Mouse (Mus musculus): ENCODE data around the gene Stx4a.

The Stx4a gene

DNA sequence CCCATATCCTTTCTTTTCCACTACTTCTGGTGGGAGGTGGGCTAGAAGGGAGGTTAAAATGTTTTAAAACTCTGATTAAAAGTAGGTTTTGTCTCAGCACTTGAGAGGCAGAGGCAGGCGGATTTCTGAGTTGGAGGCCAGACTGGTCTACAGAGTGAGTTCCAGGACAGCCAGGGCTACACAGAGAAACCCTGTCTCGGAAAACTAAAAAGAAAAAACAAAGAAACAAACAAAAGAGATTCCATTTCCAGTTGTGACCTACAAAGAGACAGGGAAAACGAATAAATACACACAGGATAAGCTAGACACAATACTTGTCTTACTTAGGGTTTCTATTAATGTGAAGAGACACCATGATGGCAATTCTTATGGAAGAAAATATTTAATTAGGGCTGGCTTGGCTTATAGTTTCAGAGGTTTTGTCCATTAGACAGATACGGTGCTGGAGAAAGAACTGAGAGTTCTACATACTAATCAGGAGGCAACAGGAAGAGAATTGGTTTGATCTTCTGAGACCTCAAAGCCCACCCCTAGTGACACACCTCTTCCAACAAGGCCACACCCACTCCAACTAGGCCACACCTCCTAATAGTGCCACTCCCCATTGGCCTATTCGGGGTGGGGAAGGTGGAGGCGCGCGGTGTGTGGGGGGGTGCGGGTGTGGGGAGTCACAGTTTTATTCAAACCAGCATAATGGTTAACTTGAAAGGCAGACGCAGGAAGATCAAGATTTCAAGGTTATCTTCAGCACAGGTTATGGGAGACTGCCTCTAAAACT, 74.3 kb downstream of the Stx4a start:
- peak; percentile 31 to 32 for DNase-seq (ENCODE audit: low spot score in 2 of 2)
